Mouse (Mus musculus) urinary bladder, postnatal 4 days (tissue): Measurements from ENCODE around the gene Grik4.
A peak's percentile ranks its signal among the peaks of the same experiment; 100 is the strongest.

Source experiments
- DNase-seq, 2 experiments: peaks; one replicate each; pipeline ENCODE4 v3.0.0; 2021 to 2022; ENCODE audit warnings: low spot score in 2 of 2

Grik4 gene

DNA sequence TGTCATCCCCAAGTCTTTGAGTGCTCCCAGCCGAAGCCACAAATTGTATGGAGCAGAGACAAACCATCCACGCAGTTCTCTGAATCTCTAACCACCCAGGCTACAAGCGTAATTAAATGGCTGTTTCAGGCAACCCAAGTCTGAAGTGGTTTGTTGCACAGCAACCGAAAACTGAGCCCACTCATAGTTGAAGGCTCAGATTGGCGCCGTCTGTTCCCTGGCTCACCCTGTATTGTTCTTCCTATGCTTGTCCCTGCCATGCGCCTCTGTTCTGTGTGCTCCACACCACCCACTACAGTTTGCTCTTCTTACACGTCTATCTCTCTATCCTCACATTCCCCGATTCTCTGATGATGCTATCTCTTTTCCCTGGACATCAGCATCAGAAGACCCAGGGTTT lies 452.5 kb downstream of the Grik4 start:
- no peak for DNase-seq

DNA sequence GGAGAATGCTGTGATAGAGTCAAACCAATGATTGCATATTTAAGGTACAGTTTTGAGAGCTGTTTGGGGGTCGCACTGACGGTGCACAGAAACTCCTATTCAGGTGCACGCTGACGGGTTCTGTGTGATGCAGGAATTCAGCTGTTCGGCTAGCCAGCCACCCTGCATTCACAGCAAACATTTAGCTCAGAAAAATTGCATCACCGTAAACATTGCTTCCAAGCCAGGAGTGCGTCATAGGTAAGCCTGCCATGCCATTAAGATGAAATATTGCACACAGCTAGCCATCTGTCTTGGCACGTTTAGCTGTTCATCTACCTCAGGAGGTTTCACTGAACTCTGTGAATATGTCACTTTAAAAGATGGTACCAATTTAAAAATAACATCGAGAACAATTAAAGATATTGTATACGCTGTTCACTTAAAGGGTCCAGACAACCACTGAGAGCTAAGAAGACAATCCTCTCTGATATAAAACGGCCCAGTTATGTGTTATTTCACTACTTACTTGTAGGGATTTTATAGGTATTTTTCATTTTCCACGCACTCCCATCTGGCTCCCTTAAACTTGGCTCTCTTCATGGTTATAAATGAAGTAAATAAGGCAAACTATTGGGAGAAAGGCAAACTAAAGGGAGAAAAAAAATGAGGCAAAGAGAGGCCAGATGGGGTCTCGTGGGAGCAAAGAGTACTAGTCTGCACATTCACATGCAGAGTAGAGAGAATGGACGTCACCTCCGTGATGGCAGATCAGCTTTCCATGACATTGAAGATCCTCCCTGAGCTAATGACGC lies 453.5 kb downstream of the Grik4 start:
- no peak for DNase-seq

DNA sequence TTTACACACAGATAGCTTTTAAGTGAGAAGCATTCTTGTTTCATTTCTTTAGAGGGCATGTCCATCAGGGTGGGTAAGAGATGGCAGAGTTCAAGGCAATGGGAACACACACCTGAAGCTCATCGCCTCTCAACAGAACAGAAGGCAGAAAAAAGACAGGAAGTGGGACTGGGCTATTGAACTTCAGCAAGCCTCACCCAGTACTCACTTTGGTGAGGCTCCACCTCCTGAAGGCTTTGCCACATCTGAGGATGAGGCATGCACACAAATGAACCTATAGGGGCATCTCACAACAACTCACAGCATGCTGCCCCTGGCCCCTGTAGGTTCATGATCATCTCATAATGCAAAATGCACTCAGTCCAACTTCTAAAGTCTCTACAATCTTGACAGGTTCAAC lies 456.2 kb downstream of the Grik4 start:
- DNase-seq, result no peak

- no peak for DNase-seq
Observed at GRCm38 (mm10) chr9:42486913-42487312, 457.4 kb downstream of the Grik4 start.

GRCm38 (mm10) chr9:42484667-42485066 lies 459.6 kb downstream of the Grik4 start:
- no peak for DNase-seq

DNA sequence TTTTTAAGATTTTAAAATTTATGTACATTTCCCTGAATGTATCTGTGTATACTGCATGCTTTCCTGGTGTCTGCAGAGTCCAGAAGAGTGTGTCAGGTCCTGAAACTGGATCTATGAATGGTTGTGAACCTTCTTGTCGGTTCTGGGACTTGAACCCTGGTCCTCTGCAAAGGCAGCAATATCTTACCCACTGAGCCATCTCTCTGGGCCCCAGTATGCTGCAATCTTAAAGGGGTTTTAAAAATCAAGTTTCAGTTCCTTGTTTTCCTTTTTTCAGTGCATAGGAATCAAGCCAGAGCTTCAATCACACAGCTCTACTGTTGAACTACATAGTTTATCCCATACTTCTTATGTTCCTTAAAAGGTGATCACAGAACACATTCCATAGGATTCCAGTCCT lies 461.3 kb downstream of the Grik4 start:
- DNase-seq, result no peak

DNA sequence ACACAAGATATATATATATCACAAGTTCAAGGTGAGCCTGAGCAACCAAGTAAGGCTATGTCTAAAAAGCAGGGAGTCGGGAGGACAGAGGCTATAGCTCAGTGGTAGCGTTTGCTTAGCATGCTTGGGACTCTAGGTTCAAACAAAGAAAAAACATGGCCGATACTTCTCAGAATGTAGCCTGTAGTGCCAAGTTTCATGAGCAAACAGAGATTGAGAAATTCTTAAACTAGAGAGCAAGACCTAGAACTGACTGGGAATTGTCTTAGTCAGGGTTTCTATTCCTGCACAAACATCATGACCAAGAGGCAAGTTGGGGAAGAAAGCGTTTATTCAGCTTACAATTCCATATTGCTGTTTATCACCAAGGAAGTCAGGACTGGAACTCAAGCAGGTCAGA lies 468.1 kb downstream of the Grik4 start:
- DNase-seq, result no peak

DNA sequence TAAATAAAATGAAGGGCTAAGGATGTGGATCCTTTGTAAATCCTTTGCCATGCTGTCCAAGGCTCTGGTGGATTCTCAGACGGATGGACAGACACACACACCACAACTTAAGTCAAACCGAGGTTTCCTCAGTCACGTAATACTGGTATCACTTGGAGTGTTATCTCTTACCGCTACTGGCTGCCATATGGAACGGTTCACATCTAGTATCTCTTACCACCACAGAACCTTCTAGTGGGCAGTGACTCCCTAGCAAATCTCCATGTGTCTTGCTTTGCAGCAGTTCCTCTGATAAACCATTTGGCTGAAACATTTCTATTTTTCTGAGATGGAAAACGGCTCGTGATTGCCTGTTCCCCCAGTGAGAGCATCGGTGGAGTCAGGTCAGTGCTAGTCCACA lies 470.0 kb downstream of the Grik4 start:
- no peak for DNase-seq

DNA sequence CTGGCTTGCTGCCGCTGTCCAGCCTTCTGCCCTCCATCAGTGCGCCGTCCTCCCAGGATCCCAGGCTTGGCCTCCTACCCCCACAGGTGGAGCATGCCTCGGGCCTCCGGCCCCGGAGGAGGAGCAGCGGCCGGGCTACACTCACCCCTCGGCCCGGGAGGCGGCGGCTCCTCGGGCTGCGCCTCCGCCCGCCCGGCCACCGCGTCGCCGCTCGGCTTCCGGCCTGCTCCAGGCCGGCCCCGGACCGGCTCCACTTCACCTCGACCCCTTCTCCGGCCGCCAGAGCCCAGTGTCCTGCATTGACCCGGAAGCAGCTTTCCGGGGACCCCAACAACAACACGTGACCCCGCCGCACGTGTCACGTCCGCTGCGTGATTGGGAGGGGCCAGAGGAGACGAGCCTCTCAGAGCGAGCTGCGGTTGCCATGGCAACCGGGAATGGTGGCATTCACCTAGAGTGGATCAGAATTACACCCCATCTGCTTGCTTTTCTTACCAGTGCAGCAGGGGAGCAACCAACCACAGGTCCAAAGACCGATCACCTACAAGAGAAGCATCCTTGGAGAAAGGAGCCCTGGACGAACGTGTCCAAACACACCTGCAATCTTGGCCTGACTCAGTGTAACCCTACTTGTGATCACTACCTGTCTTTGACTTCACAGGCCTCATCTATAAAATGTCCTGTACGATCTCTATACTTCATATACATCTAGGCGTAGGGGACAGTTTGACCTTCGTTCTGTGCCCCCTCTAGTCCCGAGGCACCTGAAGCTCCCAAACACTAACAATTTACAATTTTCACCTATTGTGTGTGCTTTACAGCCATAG lies 472.2 kb downstream of the Grik4 start:
- DNase-seq, result peak; percentile 84 to 90

- peak in 1 of 2 experiments; percentile 40 for DNase-seq
Observed at GRCm38 (mm10) chr9:42471214-42471613, 473.1 kb downstream of the Grik4 start.

GRCm38 (mm10) chr9:42469323-42469722 lies 475.0 kb downstream of the Grik4 start:
- no peak for DNase-seq

- DNase-seq, result no peak
Observed at GRCm38 (mm10) chr9:42468360-42468759, 475.9 kb downstream of the Grik4 start.
